Mouse (Mus musculus) heart, postnatal 4 days (tissue): ENCODE measurements around the gene Hbq1a. TPM values are rescaled to one million over a fixed set of nuclear protein-coding genes. Genes with fewer than 3 reads are reported as not detected.

Source experiments
- DNase-seq: peaks from one replicate; pipeline ENCODE4 v3.0.0; 2021
- total RNA-seq, 2 experiments: library from RNA; stranded (reverse); gene quantifications; 2 replicates each; pipeline ENCODE4 v1.2.3; 2021

Gene Hbq1a
- total RNA-seq, 2 experiments from 2014 or later, result 0.77 TPM; not detected in 1

DNA sequence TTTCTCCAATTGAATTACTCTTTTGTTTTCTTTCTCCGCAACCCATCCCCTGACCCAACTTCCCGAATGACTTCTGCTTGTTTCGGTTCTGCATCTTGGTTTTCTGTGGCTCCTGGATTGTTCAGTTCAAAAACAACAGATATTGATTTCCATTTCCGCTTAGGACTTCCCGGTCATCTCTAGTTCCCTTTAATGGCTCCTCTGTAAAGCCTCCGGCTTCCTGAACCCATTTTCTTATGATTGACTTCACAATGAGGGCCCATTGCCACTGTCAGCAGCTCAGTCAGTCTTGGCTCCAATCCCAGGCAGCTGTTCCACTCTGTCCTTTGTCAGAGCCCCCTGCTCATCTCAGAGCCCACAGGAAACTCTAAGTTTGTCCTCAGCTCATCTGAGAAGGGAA, 31.2 kb downstream of the Hbq1a start:
- peak; percentile 55 for DNase-seq

DNA sequence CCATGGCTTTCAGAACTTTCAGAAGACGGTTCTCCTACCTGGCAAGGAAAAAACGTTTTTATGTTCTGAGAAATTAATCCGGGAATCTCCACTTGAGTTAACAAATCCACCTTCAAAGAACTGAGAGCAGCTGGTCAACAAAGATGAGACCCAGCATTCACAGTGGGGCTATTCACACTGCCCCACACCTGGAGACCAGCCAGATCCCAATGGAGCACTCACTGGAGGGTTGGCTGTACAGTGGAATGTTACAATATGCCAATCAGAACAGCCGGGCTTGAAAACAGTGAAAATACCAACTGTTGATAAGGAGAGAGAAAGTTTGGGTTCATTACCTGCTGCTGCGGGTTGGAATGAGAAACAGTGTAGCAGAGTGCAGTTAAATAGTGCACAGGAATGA, 32.0 kb downstream of the Hbq1a start:
- DNase-seq, result no peak

DNA sequence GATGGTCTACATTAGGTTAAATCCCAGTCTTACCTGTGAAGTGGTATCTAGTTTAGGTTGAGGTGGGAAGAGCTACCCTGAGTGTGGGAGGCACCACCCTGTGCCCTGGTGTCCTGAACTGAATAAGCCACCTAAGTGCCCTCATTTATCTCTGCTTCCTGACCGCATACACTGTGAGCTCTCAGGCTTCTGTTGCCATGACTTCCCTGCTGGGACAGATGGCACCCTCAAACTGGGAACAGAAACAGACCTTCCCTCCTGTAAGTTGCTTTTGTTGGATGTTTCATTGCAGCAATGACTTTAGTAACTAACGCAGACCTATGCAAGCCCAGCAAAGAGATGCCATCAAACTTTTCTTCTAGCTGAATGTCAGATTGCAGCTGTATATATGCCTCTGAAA, 33.4 kb downstream of the Hbq1a start:
- no peak for DNase-seq

DNA sequence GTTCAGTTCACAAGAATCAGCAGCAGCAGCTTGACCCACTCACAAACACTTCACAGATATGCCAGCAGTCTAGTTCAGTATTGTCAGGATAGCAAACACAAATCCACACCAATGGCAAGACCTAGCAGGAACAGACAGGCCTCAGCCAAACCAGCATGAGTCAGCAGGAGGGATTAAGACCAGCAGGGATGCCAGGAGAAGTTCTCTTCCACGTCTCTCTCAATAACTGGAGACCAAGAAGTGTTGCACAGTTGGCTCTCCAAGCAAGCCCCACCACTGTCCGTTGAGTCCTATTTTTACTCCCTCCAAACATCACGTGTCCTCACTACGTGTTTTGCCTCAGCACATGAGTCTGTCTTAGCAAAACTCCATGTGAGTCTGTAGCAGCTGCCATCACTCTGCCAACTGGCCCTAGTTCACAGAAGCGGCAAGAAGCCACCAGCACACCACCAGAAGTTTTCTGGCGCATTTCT, 36.6 kb downstream of the Hbq1a start:
- DNase-seq, result no peak

DNA sequence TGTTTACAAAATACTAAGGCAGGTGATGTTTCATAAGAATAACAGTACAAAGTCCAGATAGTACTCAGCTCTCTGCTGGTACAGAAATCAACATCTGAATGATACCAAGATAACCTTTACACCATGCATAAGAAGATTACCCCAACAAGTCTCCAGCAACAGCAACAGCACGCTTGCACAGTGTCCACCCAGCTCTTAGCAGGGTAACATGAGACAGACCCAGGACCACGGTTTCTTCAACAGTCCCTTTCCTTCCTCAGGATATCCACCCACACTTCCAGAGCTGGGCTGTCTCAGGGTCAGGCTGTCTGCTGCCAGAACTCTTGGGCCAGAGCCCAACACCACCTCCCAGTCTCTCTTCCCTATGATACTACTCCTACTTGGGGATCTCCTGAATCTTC, 39.3 kb downstream of the Hbq1a start:
- DNase-seq, result peak; percentile 59

DNA sequence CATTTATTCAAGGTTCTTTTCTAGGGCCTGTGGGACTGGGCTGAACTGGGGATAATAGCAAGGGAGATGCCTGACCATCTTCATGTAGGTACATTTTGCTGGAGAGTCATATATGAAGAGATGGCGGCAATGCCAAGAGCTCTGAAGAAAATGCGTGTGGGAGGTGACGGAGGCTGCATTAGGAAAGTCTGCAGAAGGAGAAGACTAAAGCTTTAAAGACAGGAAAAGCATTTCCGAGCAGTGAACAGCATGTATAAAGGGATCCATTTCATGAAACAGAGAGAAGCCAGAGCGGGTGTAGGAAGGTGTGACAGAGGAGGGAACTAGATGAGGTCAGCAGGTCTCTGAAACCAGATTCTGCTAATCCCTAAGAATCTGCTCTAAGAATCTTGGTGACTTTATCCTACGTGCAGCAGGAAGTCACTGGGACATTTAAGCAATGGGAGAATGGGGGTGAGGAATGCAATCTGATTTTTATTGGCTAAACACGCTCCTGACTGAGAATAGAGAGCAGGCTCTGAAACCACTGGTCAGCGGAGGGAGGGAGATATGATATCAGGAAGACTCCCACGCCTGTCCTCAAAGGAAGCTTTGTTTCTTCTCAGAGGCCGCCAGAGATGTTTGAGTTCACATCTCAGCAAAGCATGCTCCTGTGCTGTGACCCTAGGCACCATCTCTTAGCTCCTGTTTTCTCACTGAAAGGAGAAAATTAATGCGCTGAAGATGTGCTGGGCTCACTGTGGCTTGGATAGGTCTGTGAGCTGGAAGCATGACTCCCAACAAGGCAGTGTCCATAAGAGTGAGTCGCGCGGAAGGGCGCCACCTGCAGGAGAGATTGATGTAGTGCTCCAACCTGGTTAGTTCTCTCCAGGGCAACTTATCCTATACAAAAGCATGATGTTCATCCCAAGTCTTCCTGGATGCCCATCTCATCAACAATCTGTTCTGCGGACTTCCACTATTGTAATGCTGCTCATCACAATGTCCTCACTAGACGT, 40.9 kb downstream of the Hbq1a start:
- DNase-seq, result peak; percentile 70

DNA sequence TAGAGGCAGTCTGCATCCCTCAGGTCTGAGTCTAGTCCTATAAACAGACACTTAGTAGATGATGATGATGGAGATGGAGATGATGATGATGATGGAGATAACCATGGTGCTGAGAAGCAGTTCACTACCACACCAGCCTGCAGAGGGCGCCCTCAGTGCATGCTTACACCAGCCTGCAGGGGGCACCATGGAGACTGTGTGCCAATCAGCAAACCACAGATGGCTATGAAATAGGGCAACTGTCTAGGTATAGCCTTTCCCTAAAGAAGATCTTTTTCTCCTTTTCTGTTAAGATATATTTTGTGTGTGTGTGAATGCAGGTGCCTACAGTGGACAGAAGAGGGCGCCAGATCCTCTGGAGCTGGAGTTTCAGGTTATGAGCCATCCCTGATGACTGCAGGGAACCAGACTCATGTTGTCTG, 42.9 kb downstream of the Hbq1a start:
- DNase-seq, result peak; percentile 49

DNA sequence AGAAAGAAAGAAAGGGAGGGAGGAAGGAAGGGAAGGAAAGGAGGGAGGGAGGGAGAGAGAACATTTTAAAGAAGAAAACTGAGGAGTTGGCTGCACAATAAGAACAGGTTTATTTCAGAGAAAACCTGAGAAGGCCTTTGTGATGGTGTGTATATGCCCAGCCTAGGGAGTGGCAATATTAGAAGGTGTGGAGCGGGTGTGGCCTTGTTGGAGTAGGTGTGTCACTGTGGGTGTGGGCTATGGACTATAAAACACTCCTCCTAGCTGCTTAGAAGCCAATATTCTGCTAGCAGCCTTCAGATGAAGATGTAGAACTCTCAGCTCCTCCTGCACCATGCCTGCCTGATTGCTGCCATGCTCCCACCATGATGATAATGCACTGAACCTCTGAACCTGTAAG, 43.5 kb downstream of the Hbq1a start:
- DNase-seq, result no peak

DNA sequence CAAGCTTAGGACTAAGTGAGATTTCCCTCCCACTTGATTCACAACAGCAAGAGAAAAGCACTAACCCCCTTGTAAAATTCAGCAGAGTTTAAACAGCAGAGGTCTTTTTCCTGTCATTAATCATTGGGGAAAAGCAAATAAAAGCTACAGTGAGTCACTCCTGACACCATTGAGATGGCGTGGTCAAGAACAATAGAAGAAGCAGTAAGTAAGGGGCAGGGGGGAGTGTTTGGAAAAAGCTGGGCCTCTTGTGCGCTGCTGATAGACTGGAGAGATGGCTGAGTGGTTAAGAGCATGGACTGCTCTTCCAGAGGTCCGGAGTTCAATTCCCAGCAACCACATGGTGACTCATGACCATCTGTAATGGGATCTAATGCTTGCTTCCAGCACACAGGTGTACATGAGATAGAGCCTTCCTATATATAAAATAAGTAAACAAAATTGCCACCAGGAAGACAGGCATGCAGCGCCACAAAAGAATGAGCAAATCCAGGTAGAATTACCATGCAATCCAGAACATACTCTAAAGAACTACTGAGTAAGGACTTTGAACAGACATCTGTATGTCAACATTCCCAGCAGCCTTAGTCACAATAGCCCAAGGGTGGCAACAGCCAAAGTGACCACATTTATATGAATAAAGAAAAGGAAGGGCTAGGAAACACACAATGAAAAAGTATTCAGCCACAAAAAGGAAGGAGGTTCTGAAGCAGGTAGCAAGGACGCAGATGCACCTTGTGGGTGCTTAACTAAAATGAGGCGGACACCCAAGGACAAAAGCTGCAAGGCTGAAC, 45.8 kb downstream of the Hbq1a start:
- DNase-seq, result no peak

DNA sequence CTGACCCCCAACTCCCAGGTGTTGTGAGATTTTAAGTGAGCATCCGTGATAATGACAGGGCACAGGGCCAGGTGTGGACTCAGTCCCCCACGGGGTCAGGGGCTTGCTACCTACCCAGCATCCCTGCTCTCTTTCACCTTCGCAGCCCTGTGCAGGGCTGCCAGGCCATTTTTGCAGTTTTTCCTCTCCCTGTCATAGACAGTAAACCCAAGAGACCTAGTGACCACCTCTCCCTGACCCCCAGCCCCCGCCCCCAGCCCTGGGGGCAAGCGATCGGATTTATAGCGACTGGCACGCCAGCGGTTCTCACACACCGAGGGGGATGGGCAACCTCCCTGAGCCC, 47.4 kb downstream of the Hbq1a start:
- DNase-seq, result no peak

DNA sequence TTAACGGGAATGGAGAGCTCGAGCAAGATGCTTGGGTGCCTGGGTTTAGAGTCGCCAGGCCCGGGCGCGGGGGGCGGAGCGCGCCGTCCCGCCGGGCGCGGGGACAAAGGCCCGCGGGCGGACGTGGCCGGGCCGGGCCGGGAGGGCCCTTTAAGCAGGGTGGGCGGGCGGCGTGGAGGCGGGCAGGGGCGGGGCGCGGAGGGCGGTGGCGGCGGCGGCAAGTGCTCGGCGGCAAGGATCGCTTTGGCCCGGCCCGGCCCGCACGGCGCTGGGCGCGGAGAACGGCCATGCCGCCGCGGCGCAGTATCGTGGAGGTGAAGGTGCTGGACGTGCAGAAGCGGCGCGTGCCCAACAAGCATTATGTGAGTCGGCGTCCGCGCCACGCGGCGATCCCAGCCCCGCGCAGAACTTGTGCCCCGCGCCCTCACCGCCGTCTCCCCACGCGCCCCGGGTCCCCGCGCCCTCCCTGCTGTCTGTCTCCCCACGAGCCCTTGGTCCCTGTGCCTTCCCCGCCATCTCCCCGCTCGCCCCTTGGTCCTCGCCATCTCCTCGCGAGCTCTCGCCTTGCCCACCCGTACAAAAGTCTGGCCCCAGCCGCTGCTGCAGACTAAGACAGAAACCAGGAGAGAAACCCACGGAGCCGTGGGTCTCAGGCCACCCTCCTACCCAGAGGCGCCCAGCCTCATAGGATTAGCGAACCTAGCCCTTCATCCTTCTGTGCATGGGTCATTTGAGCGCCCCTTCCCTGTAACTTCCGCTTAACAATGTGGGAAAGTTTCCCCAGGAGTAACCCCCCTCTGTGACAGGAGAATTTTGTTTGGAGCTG, 48.0 kb downstream of the Hbq1a start, which contains the start of gene Sh3pxd2b:
Gene Sh3pxd2b (plus strand): TSS at position 214 of the 826 bp plus-strand sequence.
- DNase-seq, result peak; percentile 80

DNA sequence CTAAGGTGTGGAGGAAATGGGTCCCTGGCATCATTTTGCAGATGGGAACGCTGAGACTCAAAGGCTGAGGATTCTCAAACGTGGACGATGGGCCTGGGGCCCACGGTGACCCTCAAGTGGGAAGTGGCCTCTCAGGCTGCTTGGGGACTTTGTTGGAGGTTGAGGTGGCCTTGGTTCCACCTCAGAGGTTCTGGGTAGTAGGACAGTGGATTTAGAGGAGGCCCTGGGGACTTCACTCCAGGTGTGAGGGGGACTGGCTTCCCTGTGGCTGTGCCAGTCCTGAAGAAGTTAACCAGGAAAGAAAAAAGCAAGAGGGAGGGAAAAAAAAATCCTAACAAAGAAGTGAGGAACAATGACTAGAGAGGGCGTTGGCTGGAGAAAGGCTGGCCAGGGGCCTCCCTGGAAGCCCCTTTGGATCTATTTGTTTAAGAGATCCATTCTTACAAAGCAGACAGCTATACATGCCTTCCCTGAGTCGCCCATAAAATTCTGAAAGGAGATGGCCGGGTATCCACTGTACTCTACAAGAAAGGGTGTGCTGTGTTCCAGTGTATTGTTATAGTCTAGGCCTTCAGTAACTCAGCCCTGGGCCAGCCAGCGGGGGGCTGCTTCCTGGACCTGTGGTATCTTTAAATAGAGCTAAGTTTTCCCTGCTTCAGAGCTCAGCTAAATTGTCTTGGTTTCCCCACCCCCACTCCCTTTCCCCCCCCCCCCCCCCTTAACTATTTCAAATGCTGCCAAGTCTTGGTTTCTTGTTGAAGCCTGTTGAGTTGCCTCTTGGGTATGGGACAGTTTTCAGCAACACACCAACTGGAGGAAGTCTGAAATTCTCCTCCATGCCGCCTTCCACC, 48.8 kb downstream of the Hbq1a start:
- no peak for DNase-seq

DNA sequence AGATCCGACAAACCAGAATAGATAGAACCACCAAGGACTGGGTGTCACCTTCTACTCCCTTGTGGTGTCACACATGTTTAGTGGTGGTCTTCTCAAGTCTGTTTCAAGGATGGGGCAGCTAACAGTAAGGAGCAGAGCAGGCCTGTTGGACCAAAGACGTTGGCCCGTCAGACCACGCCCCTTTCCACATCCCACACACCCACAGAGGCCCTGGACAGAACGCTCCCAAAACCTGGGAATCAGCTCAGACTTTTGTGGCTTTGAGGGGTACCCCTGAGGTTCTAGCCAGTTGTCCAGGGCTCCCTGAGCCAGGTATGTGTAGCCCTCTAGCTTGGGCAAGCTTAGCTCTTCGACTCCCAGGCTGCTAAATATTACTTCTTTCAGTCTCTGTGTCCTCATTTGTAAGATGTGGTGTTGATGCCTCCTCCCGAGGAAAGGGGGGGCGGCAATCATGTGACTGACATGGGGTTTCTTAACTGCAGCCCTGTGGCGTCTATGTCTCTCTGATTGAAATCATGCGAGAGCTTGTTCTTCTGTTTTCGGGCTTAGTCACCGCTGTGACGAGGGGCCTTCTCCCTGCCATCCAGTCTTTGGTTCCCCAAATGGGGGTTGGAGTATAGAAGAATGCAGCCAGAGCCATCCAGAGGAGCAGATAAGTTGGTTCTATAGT, 49.5 kb downstream of the Hbq1a start:
- DNase-seq, result no peak

Other genes starting within 250 kb of the Hbq1a start
- under 1 TPM; 0.20 to 0.21 TPM for gene Il9r, start 99.8 kb upstream of the Hbq1a start, total RNA-seq
- 10 to 100 TPM; 14.4 to 15.6 TPM for gene Snrnp25, start 94.7 kb upstream of the Hbq1a start, total RNA-seq
- gene Rhbdf1, start 77.8 kb upstream of the Hbq1a start, total RNA-seq, result 10 to 100 TPM; 31.9 to 33.0 TPM
- gene Mpg, start 73.6 kb upstream of the Hbq1a start, total RNA-seq, result 10 to 100 TPM; 10.4 to 11.3 TPM
- 10 to 100 TPM; 27.1 to 32.1 TPM for gene Nprl3, start 32.4 kb upstream of the Hbq1a start, total RNA-seq
- under 1 TPM in 1 of 2 experiments, not detected in 1; 0.52 TPM for gene Hba-x, start 23.7 kb upstream of the Hbq1a start, total RNA-seq
- over 10,000 TPM in 1 of 2 experiments, 1,000 to 10,000 TPM in 1; 3,912 to 12,509 TPM for gene Hba-a1, start 16.6 kb upstream of the Hbq1a start, total RNA-seq
- gene Hbq1b, start 13.1 kb upstream of the Hbq1a start, total RNA-seq, result 1 to 10 TPM in 1 of 2 experiments, not detected in 1; 1.2 TPM
- over 10,000 TPM in 1 of 2 experiments, 1,000 to 10,000 TPM in 1; 3,595 to 11,404 TPM for gene Hba-a2, start 3.6 kb upstream of the Hbq1a start, total RNA-seq
- 10 to 100 TPM; 30.1 to 31.0 TPM for gene Sh3pxd2b, start 47.8 kb downstream of the Hbq1a start, total RNA-seq
- gene Ubtd2, start 155.3 kb downstream of the Hbq1a start, total RNA-seq, result 10 to 100 TPM; 24.3 to 26.1 TPM
- under 1 TPM in 1 of 2 experiments, not detected in 1; 0.47 TPM for gene Efcab9, start 232.0 kb downstream of the Hbq1a start, total RNA-seq
- 10 to 100 TPM; 11.8 to 12.7 TPM for gene Stk10, start 233.2 kb downstream of the Hbq1a start, total RNA-seq